Mouse (Mus musculus) ES-Bruce4 (cell line): Measurements from ENCODE around the gene Ptpn11.

Experiments
- CTCF ChIP-seq: IDR thresholded peaks from one replicate; pipeline ENCODE4 v1.8.1; 2011; ENCODE audit warnings: low read depth, low read length
- EP300 ChIP-seq: IDR thresholded peaks from 2 replicates; pipeline ENCODE4 v1.6.1; 2011; ENCODE audit warnings: low read depth, low read length; ENCODE audit not compliant: insufficient read depth
- POLR2A ChIP-seq: IDR thresholded peaks from one replicate; pipeline ENCODE4 v1.8.1; 2011; ENCODE audit warnings: low read length; ENCODE audit not compliant: insufficient read depth

DNA sequence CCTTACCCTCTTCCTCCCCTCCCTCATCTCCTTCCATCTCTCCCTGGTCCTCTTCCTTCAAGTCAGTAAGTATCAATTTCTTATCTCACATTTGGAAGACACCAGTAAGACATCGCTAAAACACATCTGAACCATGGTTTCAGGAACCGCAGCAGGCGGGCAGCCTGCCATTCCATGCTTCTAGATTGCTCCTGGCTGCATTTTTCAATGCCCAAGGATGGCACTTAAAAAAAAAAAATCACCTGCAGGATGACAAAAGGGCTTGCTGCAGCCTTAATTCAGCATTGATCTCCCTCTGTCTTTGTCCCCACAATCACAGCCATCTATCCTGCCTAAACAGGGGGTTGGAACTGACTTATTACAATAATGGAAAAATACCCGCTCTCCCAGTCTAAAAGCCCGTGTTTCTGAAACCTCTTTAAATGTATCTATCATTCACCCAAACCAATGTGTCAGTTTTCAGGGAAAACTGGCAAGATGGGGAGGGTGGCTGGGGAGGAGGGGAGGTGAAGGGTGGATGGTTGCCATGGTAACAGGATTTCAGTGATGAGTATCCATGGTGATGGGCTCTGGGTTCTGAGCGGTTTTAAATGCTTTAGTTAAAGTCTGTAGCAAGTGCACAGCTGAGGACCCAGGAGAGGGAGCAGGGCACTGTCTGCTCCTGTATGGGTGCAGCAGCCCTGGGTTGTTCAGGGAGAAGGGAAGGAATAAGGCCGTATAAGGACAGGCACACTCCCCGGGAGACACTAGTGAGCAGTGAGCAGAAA is 75.6 kb downstream of the Ptpn11 start:
- no peak for TF ChIP-seq CTCF
- no peak for TF ChIP-seq POLR2A
- no peak for TF ChIP-seq EP300
